Mouse (Mus musculus) stomach, embryonic 14.5 days (tissue): ENCODE measurements around the gene Ppp1r9b. TPM values are rescaled to one million over a fixed set of nuclear protein-coding genes. Genes with fewer than 3 reads are reported as not detected.

Source experiments
- ATAC-seq: fragments of 200-750 bp; cut with Nextera tagmentation; 2 replicates; pipeline ENCODE4 v1.8.0; 2017; ENCODE audit warnings: low read depth, moderate TSS enrichment; ENCODE audit not compliant: insufficient number of reproducible peaks, insufficient read depth, low FRiP score
- H3K27ac ChIP-seq: fragments of 300-500 bp; sonication (generic); 2 replicates; pipeline ENCODE4 v1.5.1; 2014; ENCODE audit warnings: mild to moderate bottlenecking, low read length, moderate library complexity, mixed read lengths
- H3K27me3 ChIP-seq: fragments of 300-500 bp; sonication (generic); 2 replicates; pipeline ENCODE4 v1.6.1; 2014; ENCODE audit warnings: low read length, control low read depth, mixed read lengths; ENCODE audit not compliant: control insufficient read depth, insufficient read depth
- H3K36me3 ChIP-seq: fragments of 300-500 bp; sonication (generic); 2 replicates; pipeline ENCODE4 v1.6.1; 2014; ENCODE audit warnings: mild to moderate bottlenecking, control low read depth, low read length, moderate library complexity, mixed read lengths; ENCODE audit not compliant: control insufficient read depth, insufficient read depth
- H3K4me1 ChIP-seq: fragments of 300-500 bp; sonication (generic); 2 replicates; pipeline ENCODE4 v1.6.1; 2014; ENCODE audit warnings: low read length, control low read depth, mixed read lengths; ENCODE audit not compliant: control insufficient read depth, insufficient read depth
- H3K4me2 ChIP-seq: fragments of 300-500 bp; sonication (generic); replicated peaks from 2 replicates; pipeline ENCODE4 v1.6.1; 2014; ENCODE audit warnings: low read depth, low read length, control low read depth
- H3K4me3 ChIP-seq: fragments of 300-500 bp; sonication (generic); 2 replicates; pipeline ENCODE4 v1.5.1; 2014; ENCODE audit warnings: low read depth, low read length, control low read depth
- H3K9ac ChIP-seq: fragments of 300-500 bp; sonication (generic); replicated peaks from 2 replicates; pipeline ENCODE4 v1.6.1; 2014; ENCODE audit warnings: low read depth, mild to moderate bottlenecking, control low read depth, low read length, moderate library complexity, mixed read lengths
- H3K9me3 ChIP-seq: fragments of 300-500 bp; sonication (generic); 2 replicates; pipeline ENCODE4 v1.6.1; 2016; ENCODE audit warnings: low read depth, low read length, control low read depth; ENCODE audit not compliant: control insufficient read depth
- whole genome bisulfite sequencing: fragments of 180-500 bp; shearing (Covaris S2); extraction: QIAGEN DNeasy Blood & Tissue Kit; methylation state at CpG from one replicate; pipeline ENCODE4 v1.1.7; 2014; 5-methylcytosine and 5-hydroxymethylcytosine counted together
- polyA plus RNA-seq: library from polyadenylated mRNA; unstranded; fragments of >200 nt; fragmentation: Nextera tagmentation; extraction: Ambion mirVana; gene quantifications from 2 replicates; pipeline ENCODE4 v1.2.1, GENCODE M21; 2014

Ppp1r9b gene
- polyA plus RNA-seq, 1 experiment from 2014 or later: 14.4 TPM

DNA sequence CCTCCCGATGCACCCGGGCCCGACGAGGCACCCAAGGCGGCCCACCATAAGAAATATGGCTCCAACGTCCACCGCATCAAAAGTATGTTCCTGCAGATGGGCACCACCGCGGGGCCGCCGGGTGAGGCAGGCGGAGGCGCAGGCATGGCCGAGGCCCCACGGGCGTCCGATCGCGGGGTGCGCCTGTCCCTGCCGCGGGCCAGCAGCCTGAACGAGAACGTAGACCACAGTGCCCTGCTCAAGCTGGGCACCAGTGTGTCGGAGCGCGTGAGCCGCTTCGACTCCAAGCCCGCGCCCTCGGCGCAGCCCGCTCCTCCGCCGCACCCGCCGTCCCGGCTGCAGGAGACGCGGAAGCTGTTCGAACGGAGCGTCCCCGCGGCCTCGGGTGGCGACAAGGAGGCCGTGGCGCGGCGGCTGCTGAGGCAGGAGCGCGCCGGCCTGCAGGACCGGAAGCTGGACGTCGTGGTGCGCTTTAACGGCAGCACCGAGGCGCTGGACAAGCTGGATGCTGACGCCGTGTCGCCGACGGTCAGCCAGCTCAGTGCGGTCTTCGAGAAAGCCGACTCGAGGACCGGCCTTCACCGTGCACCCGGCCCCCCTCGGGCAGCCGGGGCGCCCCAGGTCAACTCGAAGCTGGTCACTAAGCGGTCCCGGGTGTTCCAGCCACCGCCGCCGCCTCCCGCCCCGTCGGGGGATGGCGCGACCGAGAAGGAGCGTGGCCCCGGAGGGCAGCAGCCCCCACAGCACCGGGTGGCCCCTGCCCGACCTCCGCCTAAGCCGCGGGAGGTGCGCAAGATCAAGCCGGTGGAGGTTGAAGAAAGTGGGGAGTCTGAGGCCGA lies 1.0 kb downstream of the Ppp1r9b start:
- peaks cover 58% of the 10 kb centered on the region for H3K4me1 ChIP-seq
- no peaks in the 10 kb centered on the region for H3K27me3 ChIP-seq
- WGBS: under 1% methylated on average over 96 of the region's 99 CpGs
- H3K27ac ChIP-seq: peak overlapping the region; percentile 86
- H3K4me3 ChIP-seq: peak overlapping the region; percentile 74
- no peaks in the 10 kb centered on the region for H3K9me3 ChIP-seq
- H3K36me3 ChIP-seq: peaks cover 9% of the 10 kb centered on the region
- no peak for ATAC-seq
- peak overlapping the region; percentile 75 for H3K4me2 ChIP-seq
- peak overlapping the region; percentile 87 for H3K9ac ChIP-seq

DNA sequence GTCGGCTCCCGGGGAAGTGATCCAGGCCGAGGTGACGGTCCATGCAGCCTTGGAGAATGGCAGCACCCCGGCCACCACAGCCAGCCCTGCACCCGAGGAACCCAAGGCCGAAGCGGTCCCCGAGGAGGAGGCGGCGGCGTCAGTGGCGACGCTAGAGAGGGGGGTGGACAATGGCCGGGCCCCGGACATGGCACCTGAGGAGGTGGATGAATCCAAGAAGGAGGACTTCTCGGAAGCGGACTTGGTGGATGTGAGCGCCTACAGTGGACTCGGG lies 1.6 kb downstream of the Ppp1r9b start:
- peak overlapping the region; percentile 74 for H3K4me3 ChIP-seq
- no peaks in the 10 kb centered on the region for H3K9me3 ChIP-seq
- WGBS: 1% methylated on average over 20 of the region's 20 CpGs
- H3K36me3 ChIP-seq: peaks cover 14% of the 10 kb centered on the region
- no peak for ATAC-seq
- H3K4me2 ChIP-seq: peak overlapping the region; percentile 75
- peak overlapping the region; percentile 87 for H3K9ac ChIP-seq
- H3K27ac ChIP-seq: peak overlapping the region; percentile 59; the same call in 1 of the 2 replicates
- H3K27me3 ChIP-seq: no peaks in the 10 kb centered on the region
- H3K4me1 ChIP-seq: peaks cover 53% of the 10 kb centered on the region

DNA sequence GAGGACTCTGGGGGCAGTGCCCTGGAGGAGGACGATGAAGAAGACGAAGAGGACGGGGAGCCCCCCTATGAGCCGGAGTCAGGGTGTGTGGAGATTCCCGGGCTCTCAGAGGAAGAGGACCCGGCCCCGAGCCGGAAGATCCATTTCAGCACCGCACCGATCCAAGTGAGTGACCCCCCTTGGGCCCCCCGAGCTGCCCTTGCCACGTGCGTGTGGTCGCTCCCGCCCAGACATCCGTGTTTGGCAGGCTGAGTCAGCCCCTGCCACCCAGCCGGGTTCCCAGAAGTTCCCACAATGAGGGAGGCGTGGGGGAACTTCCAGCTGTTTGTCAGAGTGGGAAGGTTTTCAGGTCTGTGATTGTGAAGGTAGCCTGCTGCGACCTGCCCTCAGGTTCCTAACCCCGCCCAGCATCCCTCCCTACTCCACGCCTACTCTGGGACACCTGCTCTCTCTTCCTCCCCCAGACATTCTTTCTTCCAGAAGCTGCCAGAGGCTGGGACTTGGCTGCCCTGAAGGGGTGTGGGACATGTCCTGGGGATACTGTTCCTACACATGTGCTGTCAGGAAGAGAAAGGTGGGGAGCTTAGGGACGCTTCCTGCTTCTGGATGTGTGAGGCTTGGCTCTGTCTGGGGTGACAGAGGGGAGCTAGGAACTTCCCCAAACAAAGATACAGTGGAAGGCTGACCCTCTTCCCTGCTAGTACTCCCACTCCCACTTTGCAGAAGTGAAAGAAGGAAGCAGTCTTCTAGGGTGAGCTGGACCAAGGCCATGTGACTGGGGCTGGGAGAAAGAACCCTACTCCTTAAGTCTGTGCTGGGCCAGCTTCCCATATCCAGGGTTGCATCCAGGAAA lies 2.1 kb downstream of the Ppp1r9b start:
- H3K4me1 ChIP-seq: peaks cover 52% of the 10 kb centered on the region
- H3K4me2 ChIP-seq: peak overlapping the region; percentile 75
- no peaks in the 10 kb centered on the region for H3K27me3 ChIP-seq
- H3K27ac ChIP-seq: peak overlapping the region; percentile 59; the same call in 1 of the 2 replicates
- H3K4me3 ChIP-seq: peak overlapping the region; percentile 74
- peaks cover 20% of the 10 kb centered on the region for H3K36me3 ChIP-seq
- WGBS: under 1% methylated on average over 20 of the region's 22 CpGs
- ATAC-seq: peak; percentile 19; the same call in 1 of the 2 replicates
- peak overlapping the region; percentile 87 for H3K9ac ChIP-seq
- no peaks in the 10 kb centered on the region for H3K9me3 ChIP-seq

DNA sequence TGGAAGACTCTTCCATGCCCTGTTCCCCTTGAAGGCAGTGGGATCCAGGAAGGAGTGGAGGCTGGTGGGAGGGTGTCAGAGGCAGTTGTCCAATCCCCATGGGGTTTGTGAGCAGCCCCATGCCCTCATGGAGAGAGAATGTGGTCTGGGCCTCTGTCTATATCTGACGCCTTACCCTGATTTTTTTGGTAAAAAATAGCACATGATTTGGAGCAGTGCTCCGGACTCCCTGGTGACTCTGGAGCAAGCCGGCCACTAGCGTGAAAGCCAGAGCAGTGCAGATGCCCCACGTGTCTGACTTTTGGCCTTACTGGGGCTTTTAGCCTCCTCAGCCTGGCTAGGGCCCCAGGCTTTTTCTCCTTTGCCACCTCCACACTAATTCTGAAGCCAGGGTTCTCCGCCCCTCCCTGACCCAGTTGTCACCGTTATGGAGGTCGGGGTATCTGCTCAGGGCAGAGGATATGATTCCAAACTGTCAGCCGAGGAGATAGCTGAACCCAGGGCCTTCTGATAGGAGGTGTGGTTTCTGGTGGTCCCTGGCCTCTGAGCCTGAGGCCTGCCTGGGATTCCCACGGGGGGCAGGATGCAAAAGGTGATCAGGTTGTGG lies 3.5 kb downstream of the Ppp1r9b start:
- no peaks in the 10 kb centered on the region for H3K9me3 ChIP-seq
- no peak overlapping the region for H3K27ac ChIP-seq
- H3K27me3 ChIP-seq: no peaks in the 10 kb centered on the region
- 37% methylated on average over 10 of the region's 10 CpGs for WGBS
- H3K9ac ChIP-seq: peak overlapping the region; percentile 87; the same call in 1 of the 2 replicates
- peak overlapping the region; percentile 75 for H3K4me2 ChIP-seq
- peak overlapping the region; percentile 74 for H3K4me3 ChIP-seq
- H3K36me3 ChIP-seq: peaks cover 26% of the 10 kb centered on the region
- no peak for ATAC-seq
- H3K4me1 ChIP-seq: peaks cover 39% of the 10 kb centered on the region

DNA sequence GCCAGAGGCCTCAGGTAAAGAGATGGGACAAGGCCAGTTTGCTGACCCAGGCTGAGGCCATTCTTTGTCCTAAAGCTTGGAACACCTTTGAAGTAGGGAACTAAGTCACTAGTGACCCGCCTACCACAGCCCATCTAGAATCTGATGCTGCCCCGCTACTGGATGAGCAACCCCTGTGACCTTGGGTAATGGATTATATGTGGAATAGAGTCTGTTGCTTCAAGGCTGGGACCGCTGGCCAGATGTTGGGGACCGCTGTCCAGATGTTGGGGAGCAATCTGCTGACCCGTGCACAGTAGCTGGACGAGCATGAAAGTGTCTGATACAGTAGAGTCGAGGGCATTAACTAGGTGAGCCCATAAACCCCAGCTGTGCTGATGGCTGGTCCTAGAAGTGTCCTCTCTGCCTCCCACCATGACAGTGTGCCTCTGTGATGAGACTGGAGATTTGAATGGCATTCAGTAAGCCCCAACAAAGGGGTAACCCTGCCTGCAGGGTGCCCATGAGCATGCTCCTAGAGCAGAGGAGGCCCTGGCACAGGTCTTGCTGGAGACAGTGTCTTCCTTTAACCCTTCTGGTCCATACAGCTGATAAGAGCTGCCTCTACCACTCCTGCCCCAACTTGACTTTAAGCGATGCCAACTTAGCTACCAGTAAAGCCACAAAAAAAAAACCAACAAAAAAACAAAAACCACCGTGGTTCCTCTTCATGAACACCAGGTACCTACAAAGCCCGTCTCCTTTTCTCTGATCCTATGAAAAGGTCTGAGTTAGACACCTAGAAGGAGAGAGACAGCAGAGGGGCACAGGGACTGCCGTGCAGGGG lies 4.3 kb downstream of the Ppp1r9b start:
- Histone ChIP-seq H3K27ac (no peak overlapping the region), H3K9me3 (no peaks in the 10 kb centered on the region), H3K4me2 (peak overlapping the region; percentile 75), H3K4me3 (peak overlapping the region; percentile 74), H3K4me1 (peaks cover 35% of the 10 kb centered on the region), H3K36me3 (peaks cover 29% of the 10 kb centered on the region), H3K9ac (no peak overlapping the region), H3K27me3 (no peaks in the 10 kb centered on the region)
- ATAC-seq: no peak
- 81% methylated on average over 11 of the region's 11 CpGs for WGBS

DNA sequence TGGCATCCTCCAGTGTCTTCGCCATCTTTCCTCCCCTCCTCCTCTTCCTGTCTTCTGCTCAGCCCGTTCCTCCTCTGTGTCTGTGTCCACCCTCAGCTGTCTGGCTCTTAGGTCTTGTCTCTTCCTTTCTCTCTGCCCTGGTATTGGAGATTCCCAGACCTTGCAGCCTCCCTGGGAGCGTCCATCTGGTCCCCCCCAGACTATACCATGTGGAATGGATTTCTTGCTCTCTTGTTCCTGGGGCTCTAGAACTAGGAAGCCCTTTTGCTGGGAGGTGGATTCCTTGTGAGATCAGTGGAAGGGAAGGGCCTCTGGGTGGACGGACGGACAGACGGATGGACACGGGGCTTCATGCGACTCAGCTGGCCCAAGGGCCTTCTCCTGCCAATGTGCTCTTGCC lies 5.3 kb downstream of the Ppp1r9b start:
- Histone ChIP-seq H3K4me1 (peaks cover 37% of the 10 kb centered on the region), H3K9ac (no peak overlapping the region; the same call in 1 of the 2 replicates)

DNA sequence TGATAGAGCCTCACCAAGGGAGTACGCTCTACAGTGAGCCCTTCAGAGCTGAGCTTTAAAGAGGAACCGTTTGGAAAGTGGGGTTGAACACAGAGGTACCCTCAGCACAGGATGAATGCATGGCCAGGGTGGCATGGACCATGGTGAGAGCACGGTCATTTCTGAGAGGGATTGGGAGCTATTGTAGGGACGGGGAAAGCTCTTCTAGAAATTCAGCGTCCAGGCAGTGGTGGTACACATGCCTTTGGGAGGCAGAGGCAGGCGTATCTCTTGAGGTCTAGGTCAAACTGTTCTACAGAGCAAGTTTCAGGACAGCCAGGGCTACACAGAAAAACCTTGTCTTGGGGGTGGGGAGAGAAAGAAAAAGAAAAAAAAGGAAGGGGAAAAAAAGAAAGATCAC lies 6.1 kb downstream of the Ppp1r9b start:
- WGBS: 89% methylated on average over 6 of the region's 6 CpGs
- no peak overlapping the region for H3K4me2 ChIP-seq
- no peak overlapping the region for H3K4me3 ChIP-seq
- H3K27ac ChIP-seq: no peak overlapping the region
- no peak for ATAC-seq
- no peaks in the 10 kb centered on the region for H3K9me3 ChIP-seq
- peaks cover 37% of the 10 kb centered on the region for H3K4me1 ChIP-seq
- no peak overlapping the region for H3K9ac ChIP-seq
- no peaks in the 10 kb centered on the region for H3K27me3 ChIP-seq
- H3K36me3 ChIP-seq: peaks cover 41% of the 10 kb centered on the region

More for the DNA sequence above, 5.3 kb downstream of the Ppp1r9b start:
- Histone ChIP-seq H3K9me3 (no peaks in the 10 kb centered on the region), H3K27ac (no peak overlapping the region), H3K27me3 (no peaks in the 10 kb centered on the region), H3K4me2 (no peak overlapping the region), H3K36me3 (peaks cover 34% of the 10 kb centered on the region), H3K4me3 (no peak overlapping the region)
- ATAC-seq: no peak
- 83% methylated on average over 8 of the region's 8 CpGs for WGBS
